Mouse (Mus musculus) neural tube, embryonic 13.5 days (tissue): ENCODE measurements at regions not wholly inside any gene's neighbourhood (a gene's known extent, or its start where the extent isn't known, plus 50 kb on each side); places are given as distances from the start of the nearest gene placed in this dataset.

Experiments used
- ATAC-seq: fragments of 200-750 bp; cut with Nextera tagmentation; 2 replicates; pipeline ENCODE4 v1.8.0; 2017; ENCODE audit warnings: low read depth, mild to moderate bottlenecking, moderate TSS enrichment, moderate library complexity
- H3K27ac ChIP-seq: fragments of 300-500 bp; sonication (generic); replicated peaks from 2 replicates; pipeline ENCODE4 v1.5.1; 2015; ENCODE audit warnings: moderate library complexity, mild to moderate bottlenecking, inconsistent platforms
- H3K27me3 ChIP-seq: fragments of 300-500 bp; sonication (generic); 2 replicates; pipeline ENCODE4 v1.6.1; 2015; ENCODE audit warnings: mild to moderate bottlenecking, inconsistent platforms
- H3K36me3 ChIP-seq: fragments of 300-500 bp; sonication (generic); 2 replicates; pipeline ENCODE4 v1.6.1; 2015; ENCODE audit warnings: mild to moderate bottlenecking, inconsistent platforms
- H3K4me1 ChIP-seq: fragments of 300-500 bp; sonication (generic); replicated peaks from 2 replicates; pipeline ENCODE4 v1.6.1; 2015; ENCODE audit warnings: inconsistent platforms
- H3K4me2 ChIP-seq: fragments of 300-500 bp; sonication (generic); 2 replicates; pipeline ENCODE4 v1.6.1; 2015; ENCODE audit warnings: inconsistent platforms, mild to moderate bottlenecking, moderate library complexity
- H3K4me3 ChIP-seq: fragments of 300-500 bp; sonication (generic); 2 replicates; pipeline ENCODE4 v1.5.1; 2015; ENCODE audit warnings: mild to moderate bottlenecking, inconsistent platforms
- H3K9ac ChIP-seq: fragments of 300-500 bp; sonication (generic); 2 replicates; pipeline ENCODE4 v1.6.1; 2015; ENCODE audit warnings: moderate library complexity, mild to moderate bottlenecking, inconsistent platforms
- H3K9me3 ChIP-seq: fragments of 300-500 bp; sonication (generic); 2 replicates; pipeline ENCODE4 v1.6.1; 2016; ENCODE audit warnings: inconsistent platforms
- WGBS: fragments of 180-500 bp; shearing (Covaris S2); methylation state at CpG from one replicate; pipeline ENCODE4 v1.1.7; 2015; 5-methylcytosine and 5-hydroxymethylcytosine counted together

DNA sequence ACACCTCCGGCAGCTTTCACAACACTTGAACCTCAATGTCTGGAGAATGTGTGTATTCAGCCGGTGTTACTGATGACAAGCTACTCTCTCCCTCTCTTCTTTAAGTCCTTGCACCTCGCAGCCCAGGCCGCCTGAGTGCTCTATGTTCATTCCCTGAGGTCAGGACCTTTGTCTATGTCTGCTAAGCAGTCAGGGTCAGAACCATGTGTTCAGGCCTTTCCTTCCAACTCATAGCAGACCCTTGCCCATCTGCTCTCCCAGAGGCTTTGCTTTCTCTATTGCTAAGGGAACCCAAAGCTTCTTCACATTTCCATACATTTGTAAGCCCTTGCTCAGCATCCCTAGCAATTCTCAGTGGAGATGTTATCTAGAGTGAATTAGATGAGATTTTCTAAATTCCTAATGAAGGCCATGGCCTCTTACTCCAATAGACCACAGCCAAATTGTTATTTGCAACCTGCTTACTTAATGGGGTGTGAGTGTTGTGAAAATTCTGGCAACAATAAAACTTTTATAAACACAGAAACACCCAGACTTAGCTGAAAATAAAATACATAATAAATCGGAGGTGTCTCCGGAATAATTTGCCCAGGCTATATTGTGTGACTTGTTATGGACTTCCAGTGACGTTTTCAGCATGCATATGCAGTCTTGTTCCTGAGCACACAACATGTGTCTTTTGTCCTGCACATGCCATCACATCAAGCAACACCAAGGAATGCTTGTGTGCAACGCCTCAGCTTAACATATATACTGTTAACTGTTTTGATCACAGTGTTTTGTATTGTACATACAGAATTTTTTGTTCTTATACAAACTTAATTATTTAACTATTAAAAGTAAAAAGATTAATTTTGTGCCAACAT is 321.2 kb downstream of the 1190002N15Rik start:
- no peaks in the 10 kb centered on the region for H3K36me3 ChIP-seq
- no peaks in the 10 kb centered on the region for H3K9me3 ChIP-seq
- no peak overlapping the region for H3K9ac ChIP-seq
- H3K4me2 ChIP-seq, result no peak overlapping the region
- H3K4me3 ChIP-seq, result no peak overlapping the region
- H3K27ac ChIP-seq, result no peak overlapping the region
- no peaks in the 10 kb centered on the region for H3K27me3 ChIP-seq
- 78% methylated on average over 8 of the region's 8 CpGs for WGBS
- ATAC-seq, result no peak
- no peaks in the 10 kb centered on the region for H3K4me1 ChIP-seq

DNA sequence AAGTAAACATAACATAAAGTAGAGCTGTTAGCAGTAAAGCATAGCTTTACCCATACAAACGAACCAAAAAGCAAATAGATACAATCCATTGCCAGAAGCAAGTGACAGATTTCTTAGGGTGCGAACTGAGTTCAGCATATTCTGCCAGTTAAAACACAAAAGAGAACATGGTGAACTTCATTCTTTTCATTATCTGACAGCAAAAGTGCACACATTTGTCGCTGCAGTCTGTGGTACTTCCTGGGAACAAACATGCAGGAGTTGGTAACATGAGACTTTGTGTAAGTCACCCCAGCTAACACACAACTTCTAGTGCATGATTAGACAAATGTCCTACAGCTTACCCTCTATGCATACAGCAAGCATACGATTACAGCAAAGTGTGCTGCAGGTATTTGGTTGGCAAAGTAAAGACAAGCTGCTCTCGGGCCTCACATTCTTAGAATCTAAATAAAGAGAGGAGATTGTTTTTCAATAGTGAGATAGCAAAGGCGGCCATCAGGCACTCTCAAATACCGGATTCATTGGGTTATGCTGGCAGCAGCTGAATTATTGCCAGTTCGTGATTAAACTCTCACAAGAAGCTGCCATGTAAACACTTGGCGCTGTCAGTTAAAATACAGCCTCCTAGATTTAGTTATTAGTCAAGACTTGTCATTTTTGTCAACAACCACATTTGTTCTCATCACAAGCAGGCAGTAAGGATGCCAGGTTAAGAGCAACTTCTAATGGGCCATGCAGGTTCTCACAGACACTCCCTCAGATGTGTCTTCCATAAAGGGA is 327.2 kb downstream of the 1190002N15Rik start:
- Histone ChIP-seq H3K4me1 (no peaks in the 10 kb centered on the region), H3K27me3 (no peaks in the 10 kb centered on the region), H3K4me3 (no peak overlapping the region), H3K36me3 (no peaks in the 10 kb centered on the region), H3K4me2 (no peak overlapping the region), H3K9me3 (no peaks in the 10 kb centered on the region), H3K9ac (no peak overlapping the region), H3K27ac (no peak overlapping the region)
- no peak for ATAC-seq
- 75% methylated on average over 9 of the region's 9 CpGs for WGBS

DNA sequence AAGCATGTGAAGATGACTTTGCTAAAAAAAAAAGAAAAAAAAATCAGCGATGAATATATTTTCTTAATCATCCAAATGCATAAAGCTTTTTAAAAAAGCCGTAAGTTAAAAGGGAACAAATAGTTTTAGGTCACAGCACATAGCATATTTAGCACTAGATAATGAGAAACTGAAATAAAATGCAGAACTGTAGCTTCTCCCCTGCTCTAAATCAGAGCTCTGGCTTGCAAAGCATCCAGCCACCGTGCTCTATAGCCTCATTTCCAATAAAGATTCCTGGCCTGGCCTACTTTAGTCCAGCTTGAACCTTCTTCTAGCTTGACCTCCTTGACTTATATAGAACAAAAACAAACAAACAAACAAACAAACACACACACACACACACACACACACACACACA is 328.9 kb downstream of the 1190002N15Rik start:
- Histone ChIP-seq H3K4me3 (no peak overlapping the region), H3K27me3 (no peaks in the 10 kb centered on the region), H3K4me1 (no peaks in the 10 kb centered on the region), H3K9me3 (no peaks in the 10 kb centered on the region), H3K4me2 (no peak overlapping the region), H3K36me3 (no peaks in the 10 kb centered on the region), H3K9ac (no peak overlapping the region), H3K27ac (no peak overlapping the region)
- no peak for ATAC-seq
- WGBS, result 86% methylated on average over 3 of the region's 3 CpGs

DNA sequence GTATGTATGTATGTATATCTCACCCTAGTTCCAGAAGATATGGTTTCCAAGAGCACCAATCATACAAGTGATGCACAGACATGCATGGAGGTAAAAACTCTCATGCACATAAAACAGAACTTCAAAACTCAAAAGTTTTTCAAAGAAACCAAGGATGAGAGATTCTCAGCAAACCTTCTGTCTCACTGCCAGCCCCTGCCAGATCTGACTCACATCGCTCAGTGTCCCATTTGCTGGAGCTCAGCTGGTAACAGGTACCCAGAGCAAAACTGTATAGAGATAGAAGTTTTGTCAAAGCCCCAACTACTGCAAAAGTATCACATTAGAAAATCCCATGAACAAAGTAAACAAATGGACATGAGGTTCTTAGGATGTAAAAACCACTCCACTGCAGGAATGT is 337.0 kb downstream of the 1190002N15Rik start:
- Histone ChIP-seq H3K27ac (no peak overlapping the region), H3K27me3 (no peaks in the 10 kb centered on the region), H3K4me2 (no peak overlapping the region), H3K9me3 (no peaks in the 10 kb centered on the region), H3K36me3 (no peaks in the 10 kb centered on the region), H3K4me3 (no peak overlapping the region), H3K4me1 (no peaks in the 10 kb centered on the region), H3K9ac (no peak overlapping the region)
- WGBS, result 100% methylated on average over 1 of the region's 1 CpGs
- ATAC-seq, result no peak

DNA sequence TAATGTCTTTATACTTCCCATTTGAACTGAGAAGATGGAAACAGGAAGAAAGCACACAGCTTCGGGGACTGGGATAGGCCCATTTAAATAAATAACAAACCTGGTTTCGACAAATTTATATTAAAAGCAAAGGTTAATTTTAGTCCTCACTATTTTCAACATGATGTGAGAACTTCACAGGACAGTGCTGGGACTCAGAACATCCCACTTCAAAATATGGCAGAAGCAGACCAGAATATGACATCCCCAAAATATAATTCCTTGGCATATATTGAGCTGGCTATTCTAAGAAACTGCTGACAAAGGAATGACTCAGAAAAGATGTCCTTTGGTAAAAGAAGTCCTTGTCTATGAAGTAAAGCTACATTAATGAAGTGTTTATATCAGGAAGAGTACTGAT is 338.0 kb downstream of the 1190002N15Rik start:
- no peak overlapping the region for H3K4me2 ChIP-seq
- no peaks in the 10 kb centered on the region for H3K4me1 ChIP-seq
- no peaks in the 10 kb centered on the region for H3K36me3 ChIP-seq
- H3K4me3 ChIP-seq, result no peak overlapping the region
- WGBS, result 96% methylated on average over 2 of the region's 2 CpGs
- no peaks in the 10 kb centered on the region for H3K27me3 ChIP-seq
- H3K27ac ChIP-seq, result no peak overlapping the region
- no peak overlapping the region for H3K9ac ChIP-seq
- no peaks in the 10 kb centered on the region for H3K9me3 ChIP-seq
- no peak for ATAC-seq

DNA sequence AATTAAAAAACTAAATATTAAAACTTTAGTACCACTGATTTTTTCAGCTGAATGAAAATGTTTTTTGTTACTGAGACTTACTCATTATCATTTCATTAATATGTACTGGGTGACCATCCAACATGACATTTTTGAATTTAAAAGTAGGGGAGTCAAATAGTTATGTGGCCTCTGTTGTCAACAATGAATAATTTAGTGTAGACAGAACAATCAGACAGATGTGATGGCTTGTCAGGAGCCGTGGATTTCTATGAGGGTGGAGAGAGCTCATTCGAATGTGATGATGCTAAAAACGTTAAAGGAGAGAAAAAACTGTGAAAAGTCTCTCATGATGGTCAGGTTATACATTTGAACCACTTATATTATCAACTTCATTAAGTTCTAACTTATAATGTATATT is 346.8 kb downstream of the 1190002N15Rik start:
- H3K9ac ChIP-seq, result no peak overlapping the region
- WGBS, result 62% methylated on average over 3 of the region's 3 CpGs
- no peaks in the 10 kb centered on the region for H3K9me3 ChIP-seq
- no peaks in the 10 kb centered on the region for H3K4me1 ChIP-seq
- ATAC-seq, result no peak
- no peak overlapping the region for H3K4me2 ChIP-seq
- H3K36me3 ChIP-seq, result no peaks in the 10 kb centered on the region
- H3K27ac ChIP-seq, result no peak overlapping the region
- H3K4me3 ChIP-seq, result no peak overlapping the region
- H3K27me3 ChIP-seq, result no peaks in the 10 kb centered on the region

DNA sequence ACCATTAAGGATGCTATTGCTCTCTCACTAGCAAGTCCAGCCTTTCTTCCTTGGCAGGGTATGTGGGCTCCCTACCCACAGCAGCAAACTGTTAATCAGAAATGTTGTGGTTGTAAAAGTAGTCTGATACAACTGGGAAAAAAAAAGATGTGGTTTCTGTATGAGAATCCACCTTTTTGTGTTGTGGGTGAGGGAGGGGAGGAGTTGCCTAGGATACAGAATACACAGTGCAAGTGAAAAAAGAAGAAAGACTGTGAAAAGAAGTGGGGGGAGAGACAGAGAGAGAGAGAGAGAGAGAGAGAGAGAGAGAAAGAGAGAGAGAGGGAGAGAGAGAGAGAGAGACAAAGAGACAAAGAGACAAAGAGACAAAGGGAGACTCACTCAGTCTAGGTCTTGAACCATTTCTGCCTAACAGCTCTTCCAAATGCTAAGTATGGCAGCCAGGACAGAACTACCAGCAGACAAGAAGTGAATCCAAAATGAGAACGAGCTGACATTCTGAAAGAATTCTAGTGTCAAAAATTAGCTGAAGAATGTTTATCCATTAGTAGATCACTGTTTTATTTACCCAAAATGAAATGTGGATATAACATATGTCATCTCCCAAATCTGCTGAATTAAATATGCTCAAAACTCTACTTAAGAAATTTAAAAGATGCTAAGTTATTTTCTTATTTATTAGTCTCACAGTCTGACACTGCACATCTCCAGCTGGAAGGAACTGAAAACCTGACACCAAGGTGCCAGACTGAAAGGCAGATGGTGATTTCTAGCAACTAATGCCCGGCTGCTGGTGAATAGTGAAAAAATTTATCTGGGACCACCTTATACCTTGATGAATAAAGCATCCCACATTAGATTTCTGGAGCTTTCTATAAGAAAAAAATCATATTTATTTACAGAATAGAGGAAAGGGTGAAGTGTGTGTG is 347.7 kb downstream of the 1190002N15Rik start:
- H3K9ac ChIP-seq, result no peak overlapping the region

DNA sequence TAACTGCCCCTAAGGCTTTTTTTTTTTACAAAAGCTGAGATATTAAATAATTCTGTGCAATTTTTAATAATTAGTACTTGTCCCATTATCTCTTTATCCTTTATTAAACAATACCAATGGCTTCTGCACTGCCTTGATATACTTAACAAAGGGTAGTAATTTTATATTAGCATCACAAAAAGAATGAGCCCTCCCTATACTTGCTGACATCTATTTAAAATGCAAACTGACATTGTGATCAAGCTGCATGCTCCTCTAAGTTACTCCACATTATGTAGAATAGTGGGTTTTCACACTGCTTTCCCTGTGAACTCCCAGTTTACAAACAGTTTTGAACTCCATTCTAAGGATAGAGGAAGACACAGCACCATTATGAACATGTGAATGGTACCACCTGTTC is 349.8 kb downstream of the 1190002N15Rik start:
- Histone ChIP-seq H3K27me3 (no peaks in the 10 kb centered on the region), H3K27ac (no peak overlapping the region), H3K9ac (no peak overlapping the region), H3K4me2 (no peak overlapping the region), H3K4me1 (no peaks in the 10 kb centered on the region), H3K36me3 (no peaks in the 10 kb centered on the region), H3K4me3 (no peak overlapping the region), H3K9me3 (no peaks in the 10 kb centered on the region)
- no peak for ATAC-seq

More for the DNA sequence above, 347.7 kb downstream of the 1190002N15Rik start:
- WGBS, result 63% methylated on average over 2 of the region's 2 CpGs
- no peaks in the 10 kb centered on the region for H3K9me3 ChIP-seq
- H3K27ac ChIP-seq, result no peak overlapping the region
- no peaks in the 10 kb centered on the region for H3K36me3 ChIP-seq
- H3K4me2 ChIP-seq, result no peak overlapping the region
- H3K4me3 ChIP-seq, result no peak overlapping the region
- no peaks in the 10 kb centered on the region for H3K27me3 ChIP-seq
- H3K4me1 ChIP-seq, result no peaks in the 10 kb centered on the region
- no peak for ATAC-seq

DNA sequence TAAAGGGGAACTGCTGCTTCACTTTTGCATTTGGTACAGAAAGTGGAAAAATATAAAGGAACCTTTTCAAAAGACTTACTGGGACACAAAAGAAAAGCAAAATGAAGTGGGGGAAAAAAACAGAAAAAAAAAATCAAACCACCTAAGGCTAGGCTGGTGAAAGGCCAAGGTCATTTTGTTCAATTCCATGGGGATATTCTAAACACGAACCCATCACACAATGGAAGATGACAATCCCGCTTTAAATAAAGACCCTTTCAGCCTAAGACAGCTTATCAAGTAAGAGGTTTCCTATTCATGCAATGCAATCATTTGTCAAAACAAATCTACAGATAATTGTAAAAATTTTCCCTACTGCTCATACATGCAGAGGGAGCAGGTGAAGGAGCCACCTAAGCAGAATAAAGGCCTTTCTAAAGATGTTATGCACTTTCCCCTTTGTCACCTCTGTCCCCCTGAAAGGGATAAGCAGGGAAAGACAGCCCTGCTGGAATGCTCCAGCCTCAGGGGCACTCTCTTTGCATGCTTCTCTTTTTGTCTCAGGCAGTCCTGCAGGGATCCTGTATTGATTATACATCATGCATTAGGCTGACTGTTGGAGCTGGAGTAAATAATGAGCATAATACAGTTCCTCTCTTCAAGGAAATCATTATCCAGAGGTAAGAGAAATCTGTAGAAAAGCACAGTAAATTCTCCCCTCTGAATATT is 367.8 kb downstream of the 1190002N15Rik start:
- H3K27ac ChIP-seq, result no peak overlapping the region
- H3K4me3 ChIP-seq, result no peak overlapping the region
- ATAC-seq, result no peak
- no peaks in the 10 kb centered on the region for H3K27me3 ChIP-seq
- no peak overlapping the region for H3K4me2 ChIP-seq
- H3K36me3 ChIP-seq, result no peaks in the 10 kb centered on the region
- no peak overlapping the region for H3K9ac ChIP-seq
- WGBS, result 67% methylated on average over 2 of the region's 2 CpGs
- no peaks in the 10 kb centered on the region for H3K4me1 ChIP-seq
- H3K9me3 ChIP-seq, result no peaks in the 10 kb centered on the region

DNA sequence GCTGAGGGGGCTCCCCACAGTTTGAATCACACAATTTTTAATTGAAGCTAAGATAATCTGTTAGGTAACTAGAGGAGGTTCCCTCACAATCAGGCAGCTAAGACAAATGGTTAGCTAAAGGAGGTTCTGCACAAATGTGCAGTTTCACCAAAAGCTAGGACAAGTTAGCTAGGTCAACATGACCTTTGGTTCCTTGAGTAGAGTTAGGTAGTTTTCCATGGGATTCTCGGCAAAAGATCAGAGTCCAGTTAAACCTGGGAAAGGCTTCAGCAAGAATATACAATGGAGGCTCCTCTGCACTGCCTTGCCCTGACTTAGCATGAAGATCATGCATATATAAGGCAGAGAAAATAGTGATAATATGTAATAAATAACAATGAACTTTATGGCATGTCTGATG is 374.2 kb downstream of the 1190002N15Rik start:
- no peak overlapping the region for H3K9ac ChIP-seq
- 98% methylated on average over 1 of the region's 1 CpGs for WGBS
- no peak overlapping the region for H3K27ac ChIP-seq
- no peaks in the 10 kb centered on the region for H3K36me3 ChIP-seq
- ATAC-seq, result no peak
- H3K4me2 ChIP-seq, result no peak overlapping the region
- no peak overlapping the region for H3K4me3 ChIP-seq
- no peaks in the 10 kb centered on the region; the same call in 1 of the 2 replicates for H3K9me3 ChIP-seq
- H3K27me3 ChIP-seq, result no peaks in the 10 kb centered on the region
- no peaks in the 10 kb centered on the region for H3K4me1 ChIP-seq

DNA sequence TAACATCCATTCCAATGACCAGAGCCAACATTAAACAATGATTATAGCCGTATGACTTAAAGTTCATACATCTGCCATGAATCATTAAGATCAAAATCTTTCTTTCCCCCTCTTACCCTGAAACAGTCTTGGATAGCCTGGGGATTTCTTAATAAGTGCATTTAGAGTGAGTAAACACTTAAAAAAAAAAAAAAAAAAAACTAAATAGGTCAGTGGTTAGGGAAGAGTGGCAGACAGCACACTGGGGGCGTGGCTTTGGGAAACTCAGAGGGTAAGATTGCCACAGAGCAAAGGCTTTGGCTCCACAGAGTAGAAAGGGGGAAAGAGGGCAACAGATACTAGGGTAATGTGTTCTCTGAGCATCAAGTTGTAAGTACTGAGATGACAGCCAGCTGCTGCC is 382.3 kb downstream of the 1190002N15Rik start:
- no peak overlapping the region for H3K27ac ChIP-seq
- H3K36me3 ChIP-seq, result no peaks in the 10 kb centered on the region
- 73% methylated on average over 2 of the region's 2 CpGs for WGBS
- H3K27me3 ChIP-seq, result no peaks in the 10 kb centered on the region
- H3K9me3 ChIP-seq, result no peaks in the 10 kb centered on the region
- no peaks in the 10 kb centered on the region for H3K4me1 ChIP-seq
- no peak overlapping the region for H3K4me2 ChIP-seq
- no peak for ATAC-seq
- H3K4me3 ChIP-seq, result no peak overlapping the region
- H3K9ac ChIP-seq, result no peak overlapping the region
